In genomic region chr16:18194208-18194985, GRCm38 (mm10) we compare ENCODE assay signal across 7 mouse cellular contexts. TPM values are rescaled to one million over a fixed set of nuclear protein-coding genes. Genes with fewer than 3 reads are reported as not detected.
DNase-seq lines count a peak whose midpoint lies in the region; ATAC-seq lines count a peak whose summit lies in the region.

No protein-coding gene starts in this region.

- H3K4me3 ChIP-seq in hindbrain, embryonic 10.5 days = no peak overlapping the region
- no peak overlapping the region for H3K4me3 ChIP-seq in limb, embryonic 10.5 days

- H3K36me3 ChIP-seq in hindbrain, embryonic 10.5 days = no peaks in the 10 kb centered on the region
- H3K36me3 ChIP-seq in limb, embryonic 10.5 days = no peaks in the 10 kb centered on the region

- 79% methylated on average over 15 of the region's 15 CpGs for WGBS in hindbrain, embryonic 10.5 days
- 59% methylated on average over 15 of the region's 15 CpGs for WGBS in limb, embryonic 10.5 days

- DNase-seq in right cerebral cortex, postnatal 25 days = peak; percentile 25
- DNase-seq in right cerebral cortex, postnatal 36 days (ENCODE audit: low spot score in 2 of 2) = no peak
- DNase-seq in hindbrain, embryonic 10.5 days (ENCODE audit: low spot score) = no peak
- DNase-seq in limb, embryonic 10.5 days (ENCODE audit: low spot score) = no peak
- DNase-seq in ovary, postnatal 14 days (ENCODE audit: low spot score) = no peak
- DNase-seq in urinary bladder, postnatal 4 days (ENCODE audit: low spot score in 2 of 2) = no peak

- peaks cover 31% of the 10 kb centered on the region for H3K4me1 ChIP-seq in hindbrain, embryonic 10.5 days (replicated peaks)
- peaks cover 65% of the 10 kb centered on the region for H3K4me1 ChIP-seq in limb, embryonic 10.5 days

- H3K27me3 ChIP-seq in hindbrain, embryonic 10.5 days (ENCODE audit: insufficient read depth, poor library complexity, severe bottlenecking) = no peaks in the 10 kb centered on the region
- H3K27me3 ChIP-seq in limb, embryonic 10.5 days (ENCODE audit: low read depth, poor library complexity, severe bottlenecking) = peaks cover 63% of the 10 kb centered on the region

- H3K9me3 ChIP-seq in hindbrain, embryonic 10.5 days = no peaks in the 10 kb centered on the region
- H3K9me3 ChIP-seq in limb, embryonic 10.5 days (replicated peaks) = no peaks in the 10 kb centered on the region

- H3K27ac ChIP-seq in hindbrain, embryonic 10.5 days = peak overlapping the region; percentile 66
- H3K27ac ChIP-seq in limb, embryonic 10.5 days = peak overlapping the region; percentile 61; the same call in 1 of the 2 replicates

- ATAC-seq in inflammation-experienced regulatory T-cells, adult 6 months = no peak

RNA-seq across cellular contexts. Expression of gene Ccdc188, which starts 23.3 kb away (rescaled TPM):
- polyA plus RNA-seq in hindbrain, embryonic 10.5 days (2016; fragmentation: Nextera tagmentation; extraction: Ambion mirVana) = 0.12 TPM in 1 of 2 replicates, not detected in the other
- polyA plus RNA-seq in limb, embryonic 10.5 days (2016; fragmentation: Nextera tagmentation; extraction: Ambion mirVana) = not detected in 2 replicates
- not detected for polyA plus RNA-seq in inflammation-experienced regulatory T-cells, adult 6 months (2017; shearing (Covaris generic))

RNA-seq across cellular contexts. Expression of gene Zdhhc8, which starts 40.5 kb away (rescaled TPM):
- 13.0 and 13.7 TPM in 2 replicates for polyA plus RNA-seq in hindbrain, embryonic 10.5 days (2016; fragmentation: Nextera tagmentation; extraction: Ambion mirVana)
- polyA plus RNA-seq in limb, embryonic 10.5 days (2016; fragmentation: Nextera tagmentation; extraction: Ambion mirVana) = 14.1 and 16.7 TPM in 2 replicates
- 1 to 10 TPM in 2 of 3 experiments, under 1 TPM in 1; 0.67 to 1.7 (median 1.5) TPM for polyA plus RNA-seq in inflammation-experienced regulatory T-cells, adult 6 months (2017; shearing (Covaris generic))

RNA-seq across cellular contexts. Expression of gene Trmt2a, which starts 54.1 kb away (rescaled TPM):
- polyA plus RNA-seq in hindbrain, embryonic 10.5 days (2016; fragmentation: Nextera tagmentation; extraction: Ambion mirVana) = 130 and 133 TPM in 2 replicates
- polyA plus RNA-seq in limb, embryonic 10.5 days (2016; fragmentation: Nextera tagmentation; extraction: Ambion mirVana) = 118 and 122 TPM in 2 replicates
- polyA plus RNA-seq in inflammation-experienced regulatory T-cells, adult 6 months (2017; shearing (Covaris generic)) = 10 to 100 TPM; 31.1 to 45.8 (median 38.5) TPM

RNA-seq across cellular contexts. Expression of gene Ranbp1, which starts 54.1 kb away (rescaled TPM):
- 1,091 and 1,220 TPM in 2 replicates for polyA plus RNA-seq in hindbrain, embryonic 10.5 days (2016; fragmentation: Nextera tagmentation; extraction: Ambion mirVana)
- 1,185 and 1,368 TPM in 2 replicates for polyA plus RNA-seq in limb, embryonic 10.5 days (2016; fragmentation: Nextera tagmentation; extraction: Ambion mirVana)
- polyA plus RNA-seq in inflammation-experienced regulatory T-cells, adult 6 months (2017; shearing (Covaris generic)) = 100 to 1,000 TPM; 141 to 268 (median 158) TPM
